Mouse (Mus musculus): ENCODE results near the gene St8sia6.

DNA sequence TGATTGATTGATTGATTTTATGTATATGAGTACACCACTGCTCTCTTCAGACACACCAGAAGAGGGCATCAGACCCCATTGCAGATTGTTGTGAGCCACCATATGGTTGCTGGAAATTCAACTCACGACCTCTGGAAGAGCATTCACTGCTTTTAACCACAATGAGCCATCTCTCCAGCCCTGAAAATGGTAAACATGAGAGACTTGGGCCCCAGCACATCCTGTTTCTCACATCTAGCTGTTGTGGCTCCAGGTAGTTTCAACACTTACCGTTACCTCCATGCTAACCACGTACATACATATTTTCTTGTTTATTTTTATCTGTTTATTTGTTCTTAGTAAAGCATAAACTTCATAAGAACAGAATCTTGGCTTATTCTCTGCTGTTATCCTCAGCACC is 42.4 kb upstream of the St8sia6 start:
- no peak for TF ChIP-seq EP300 (IDR thresholded peaks at IDR 0.05; ENCODE audit: low read depth)
- no peak for TF ChIP-seq CTCF (IDR thresholded peaks at IDR 0.05; ENCODE audit: low read depth)

Measured in heart, postnatal 0 days (tissue).